Mouse (Mus musculus) lung, postnatal 0 days (tissue): ENCODE data around the gene Gm44790. TPM values are rescaled to one million over a fixed set of nuclear protein-coding genes. Genes with fewer than 3 reads are reported as not detected.

Experiments used
- ATAC-seq: fragments of 200-750 bp; cut with Nextera tagmentation; 2 replicates; pipeline ENCODE4 v1.8.0; 2017; ENCODE audit warnings: moderate library complexity
- DNase-seq: peaks from one replicate; pipeline ENCODE4 v3.0.0-alpha.2; 2016; ENCODE audit warnings: low spot score
- H3K27ac ChIP-seq: fragments of 300-500 bp; sonication (generic); 2 replicates; pipeline ENCODE4 v1.5.1; 2014; ENCODE audit warnings: antibody characterized with exemption, mild to moderate bottlenecking, low read length, mixed read lengths
- H3K27me3 ChIP-seq: fragments of 300-500 bp; sonication (generic); replicated peaks from 2 replicates; pipeline ENCODE4 v1.6.1; 2014; ENCODE audit warnings: low read length, mixed read lengths; ENCODE audit not compliant: insufficient read depth
- H3K36me3 ChIP-seq: fragments of 300-500 bp; sonication (generic); 2 replicates; pipeline ENCODE4 v1.6.1; 2014; ENCODE audit warnings: low read length, mixed read lengths; ENCODE audit not compliant: insufficient read depth
- H3K4me1 ChIP-seq: fragments of 300-500 bp; sonication (generic); 2 replicates; pipeline ENCODE4 v1.6.1; 2014; ENCODE audit warnings: antibody characterized with exemption, low read depth, low read length, mixed read lengths; ENCODE audit not compliant: insufficient read depth
- H3K4me2 ChIP-seq: fragments of 300-500 bp; sonication (generic); replicated peaks from 2 replicates; pipeline ENCODE4 v1.6.1; 2014; ENCODE audit warnings: low read depth, mild to moderate bottlenecking, low read length, moderate library complexity, mixed read lengths
- H3K4me3 ChIP-seq: fragments of 300-500 bp; sonication (generic); 2 replicates; pipeline ENCODE4 v1.5.1; 2014; ENCODE audit warnings: low read depth, low read length
- H3K9ac ChIP-seq: fragments of 300-500 bp; sonication (generic); replicated peaks from 2 replicates; pipeline ENCODE4 v1.6.1; 2014; ENCODE audit warnings: low read depth, mild to moderate bottlenecking
- H3K9me3 ChIP-seq: fragments of 300-500 bp; sonication (generic); 2 replicates; pipeline ENCODE4 v1.6.1; 2016; ENCODE audit warnings: low read length, mixed read lengths
- CTCF ChIP-seq: IDR thresholded peaks from 2 replicates; pipeline ENCODE4 v1.5.1; 2016; ENCODE audit warnings: antibody characterized with exemption, mild to moderate bottlenecking
- EP300 ChIP-seq: IDR thresholded peaks from 2 replicates; pipeline ENCODE4 v1.6.1; 2016; ENCODE audit warnings: antibody characterized with exemption, mild to moderate bottlenecking, control low read depth
- WGBS: fragments of 180-500 bp; shearing (Covaris S2); extraction: QIAGEN DNeasy Blood & Tissue Kit; methylation state at CpG from one replicate; pipeline ENCODE4 v1.1.7; 2014; 5-methylcytosine and 5-hydroxymethylcytosine counted together
- polyA plus RNA-seq: library from polyadenylated mRNA; unstranded; fragments of >200 nt; fragmentation: Nextera tagmentation; extraction: Ambion mirVana; gene quantifications from 2 replicates; pipeline ENCODE4 v1.2.1, GENCODE M21; 2015

The Gm44790 gene
- polyA plus RNA-seq, 1 experiment from 2014 or later, result not detected

DNA sequence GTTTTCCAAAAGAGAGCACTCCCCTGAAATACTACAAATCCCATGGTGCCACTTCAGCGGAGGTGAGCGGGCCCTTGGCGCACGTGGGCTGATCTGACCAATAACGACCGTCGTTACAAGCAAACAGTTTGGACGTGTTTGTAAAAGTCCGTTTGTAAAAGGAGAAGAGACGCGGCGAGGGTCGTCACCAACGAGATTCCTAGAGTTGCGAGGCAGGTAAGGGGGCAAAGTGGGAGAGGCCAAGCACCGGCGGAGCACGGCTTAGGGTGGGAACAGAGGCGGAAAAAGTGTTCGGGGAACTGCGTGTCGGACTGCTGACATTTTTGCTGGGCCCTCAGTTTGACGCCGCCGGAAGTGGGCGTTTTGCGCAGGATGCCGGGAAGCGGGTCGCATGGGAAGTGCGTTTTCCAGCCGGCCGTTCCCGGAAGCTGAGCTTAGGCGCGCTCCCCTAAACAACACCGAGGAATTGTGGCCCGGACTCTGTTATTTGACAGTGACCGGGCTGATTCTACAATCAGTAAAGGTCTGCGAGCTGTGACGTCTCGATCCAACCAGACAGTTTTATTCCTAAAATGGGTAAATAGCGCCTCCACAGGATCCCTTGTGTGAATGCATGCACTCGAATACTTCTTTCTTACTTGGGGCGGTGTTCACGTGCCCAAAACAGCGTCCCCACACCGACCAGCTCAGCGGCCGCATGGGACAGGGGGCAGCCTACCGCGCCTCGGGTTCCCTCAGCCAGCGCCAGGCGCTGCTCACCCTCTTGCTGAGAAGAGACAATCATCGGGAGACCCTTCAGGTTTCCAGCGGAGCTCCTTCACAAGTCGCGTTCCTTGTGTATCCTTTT is 12.0 kb downstream of the Gm44790 start, which contains the start of gene C87436:
Gene C87436, plus strand, starts transcription at position 103 of the 847 bp plus-strand sequence.
- peak; percentile 96 for ATAC-seq
- peak within 1 kb of the TSS; percentile 94 for H3K9ac ChIP-seq
- H3K36me3 ChIP-seq, result peaks cover 3% of the 10 kb centered on the region; the same call in 1 of the 2 replicates
- H3K4me2 ChIP-seq, result peak within 1 kb of the TSS; percentile 91
- peak within 1 kb of the TSS; percentile 97 for H3K27ac ChIP-seq
- H3K9me3 ChIP-seq, result no peaks in the 10 kb centered on the region
- peak; percentile 67 for TF ChIP-seq CTCF
- peak; percentile 55; the same call in 1 of the 2 replicates for TF ChIP-seq EP300
- H3K27me3 ChIP-seq, result no peaks in the 10 kb centered on the region
- H3K4me3 ChIP-seq, result peak within 1 kb of the TSS; percentile 81
- WGBS, result under 1% methylated on average over 59 of the region's 59 CpGs
- no peaks in the 10 kb centered on the region for H3K4me1 ChIP-seq
- peak; percentile 98 for DNase-seq

DNA sequence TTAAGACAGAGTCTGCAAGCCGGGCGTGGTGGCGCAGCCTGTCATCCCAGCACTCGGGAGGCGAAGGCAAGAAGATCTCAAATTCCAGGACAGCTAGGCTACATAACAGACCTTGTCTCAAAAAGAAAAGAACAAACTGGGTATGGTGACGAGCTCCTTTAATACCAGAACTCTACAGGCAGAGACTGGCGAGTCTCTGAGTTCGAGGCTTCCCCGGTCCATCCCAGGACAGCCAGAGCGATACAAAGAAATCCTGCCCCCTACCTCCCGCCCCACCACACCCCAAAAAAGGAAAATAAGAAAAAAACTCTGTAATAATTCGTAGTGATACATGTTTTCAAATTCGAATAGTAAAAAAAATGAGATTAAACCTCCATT is 12.7 kb downstream of the Gm44790 start:
- Histone ChIP-seq H3K36me3 (peaks cover 3% of the 10 kb centered on the region; the same call in 1 of the 2 replicates), H3K4me3 (peak overlapping the region; percentile 81), H3K4me1 (no peaks in the 10 kb centered on the region), H3K4me2 (peak overlapping the region; percentile 91), H3K9me3 (no peaks in the 10 kb centered on the region), H3K9ac (peak overlapping the region; percentile 94), H3K27me3 (no peaks in the 10 kb centered on the region), H3K27ac (peak overlapping the region; percentile 97)
- 3% methylated on average over 13 of the region's 13 CpGs for WGBS
- DNase-seq (peak; percentile 25), ATAC-seq (no peak)
- TF ChIP-seq CTCF (no peak), EP300 (no peak)

DNA sequence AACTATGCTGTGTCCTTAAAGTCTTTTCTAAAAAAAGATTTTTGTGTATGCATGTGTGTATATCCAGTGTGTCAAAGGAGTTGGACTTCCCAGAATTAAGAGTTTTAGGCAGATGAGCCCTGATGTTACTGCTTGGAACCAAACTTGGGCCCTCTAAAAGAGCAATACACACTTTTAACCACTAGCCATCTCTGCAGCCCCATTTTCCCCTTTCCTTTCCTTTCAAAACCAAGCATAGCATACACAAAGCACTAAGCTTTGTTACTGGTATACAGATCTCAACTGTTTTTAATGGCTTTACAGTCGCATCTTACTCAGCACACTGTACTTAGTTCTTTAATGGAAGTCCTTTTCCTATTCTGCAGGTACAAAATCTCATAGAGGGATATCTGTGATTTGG is 13.1 kb downstream of the Gm44790 start:
- no peaks in the 10 kb centered on the region for H3K27me3 ChIP-seq
- H3K9ac ChIP-seq, result peak overlapping the region; percentile 94; the same call in 1 of the 2 replicates
- H3K9me3 ChIP-seq, result no peaks in the 10 kb centered on the region
- DNase-seq (no peak), ATAC-seq (no peak)
- TF ChIP-seq EP300, result no peak
- no peak for TF ChIP-seq CTCF
- H3K36me3 ChIP-seq, result peaks cover 3% of the 10 kb centered on the region; the same call in 1 of the 2 replicates
- WGBS, result 90% methylated on average over 1 of the region's 1 CpGs
- H3K4me2 ChIP-seq, result peak overlapping the region; percentile 91; the same call in 1 of the 2 replicates
- no peaks in the 10 kb centered on the region for H3K4me1 ChIP-seq
- H3K4me3 ChIP-seq, result no peak overlapping the region
- no peak overlapping the region for H3K27ac ChIP-seq

- Histone ChIP-seq H3K9ac (no peak overlapping the region), H3K36me3 (peaks cover 7% of the 10 kb centered on the region; the same call in 1 of the 2 replicates), H3K9me3 (no peaks in the 10 kb centered on the region), H3K27me3 (no peaks in the 10 kb centered on the region), H3K4me3 (no peak overlapping the region), H3K27ac (no peak overlapping the region), H3K4me2 (no peak overlapping the region), H3K4me1 (no peaks in the 10 kb centered on the region)
- DNase-seq (no peak), ATAC-seq (no peak)
- TF ChIP-seq EP300 (no peak), CTCF (no peak)
- WGBS, result 95% methylated on average over 10 of the region's 10 CpGs
Observed at GRCm38 (mm10) chr6:86441571-86441970, 15.1 kb downstream of the Gm44790 start.

DNA sequence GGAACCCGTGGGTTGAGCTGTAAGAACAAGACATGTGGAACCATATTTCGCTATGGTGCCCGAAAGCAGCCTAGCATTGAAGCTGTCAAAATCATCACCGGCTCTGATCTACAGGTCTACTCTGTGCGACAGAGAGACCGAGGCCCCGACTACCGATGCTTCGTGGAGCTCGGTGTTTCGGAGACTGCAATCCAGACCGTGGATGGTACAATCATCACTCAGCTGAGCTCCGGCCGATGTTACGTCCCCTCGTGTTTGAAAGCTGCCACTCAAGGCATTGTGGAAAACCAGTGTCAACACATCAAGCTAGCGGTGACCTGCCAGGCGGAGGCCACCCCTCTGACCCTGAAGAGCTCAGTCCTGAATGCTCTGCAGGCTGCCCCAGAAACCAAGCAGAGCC is 19.1 kb downstream of the Gm44790 start:
- no peak for ATAC-seq

DNA sequence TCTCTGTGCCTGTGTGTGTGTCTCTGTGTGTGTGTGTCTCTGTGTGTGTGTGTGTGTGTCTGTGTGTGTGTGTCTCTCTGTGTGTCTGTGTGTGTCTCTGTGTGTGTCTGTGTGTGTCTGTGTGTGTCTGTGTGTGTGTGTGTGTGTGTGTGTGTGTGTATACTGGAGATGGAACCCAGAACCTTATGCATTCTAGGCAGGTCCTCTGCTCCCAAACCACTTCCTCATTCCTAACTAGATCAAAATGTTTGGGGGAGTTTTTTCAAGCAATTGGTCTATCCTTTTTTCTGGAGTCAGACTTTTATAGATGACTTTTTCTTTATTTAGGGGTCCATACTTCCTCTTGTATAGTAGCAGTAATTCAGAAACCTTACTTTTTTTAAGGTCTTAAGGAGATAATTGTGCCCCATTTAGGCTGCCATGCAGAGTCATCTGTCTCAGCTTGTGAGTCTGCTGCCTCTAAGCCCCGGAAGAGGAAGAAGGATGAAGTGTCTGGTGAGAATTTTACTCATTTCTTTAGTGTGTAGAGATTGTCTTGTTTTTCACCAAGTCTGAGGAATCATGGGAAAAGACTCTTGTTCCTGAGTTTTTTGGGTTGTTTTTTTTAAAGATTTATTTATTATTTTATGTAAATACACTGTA is 20.6 kb downstream of the Gm44790 start:
- Histone ChIP-seq H3K9ac (no peak overlapping the region), H3K36me3 (peaks cover 23% of the 10 kb centered on the region), H3K4me3 (no peak overlapping the region), H3K9me3 (no peaks in the 10 kb centered on the region), H3K4me2 (no peak overlapping the region), H3K4me1 (no peaks in the 10 kb centered on the region), H3K27ac (no peak overlapping the region), H3K27me3 (no peaks in the 10 kb centered on the region)
- TF ChIP-seq EP300, result no peak
- TF ChIP-seq CTCF, result no peak
- DNase-seq (no peak), ATAC-seq (no peak)
- WGBS, result 70% methylated on average over 1 of the region's 1 CpGs

More for the DNA sequence above, 19.1 kb downstream of the Gm44790 start:
- Histone ChIP-seq H3K36me3 (peaks cover 19% of the 10 kb centered on the region), H3K4me3 (no peak overlapping the region), H3K4me1 (no peaks in the 10 kb centered on the region), H3K27ac (no peak overlapping the region), H3K4me2 (no peak overlapping the region), H3K9ac (no peak overlapping the region), H3K9me3 (no peaks in the 10 kb centered on the region), H3K27me3 (no peaks in the 10 kb centered on the region)
- 90% methylated on average over 18 of the region's 18 CpGs for WGBS
- DNase-seq, result no peak
- TF ChIP-seq EP300 (no peak), CTCF (no peak)
